Mouse (Mus musculus): ENCODE measurements around the gene Znrf1. TPM values are rescaled to one million over a fixed set of nuclear protein-coding genes. Genes with fewer than 3 reads are reported as not detected.

The Znrf1 gene
- total RNA-seq, 2 experiments from 2014 or later, result 133 to 145 TPM

GRCm38 (mm10) chr8:111567571-111567970, 31.7 kb downstream of the Znrf1 start:
- no peak for DNase-seq (ENCODE audit: low spot score in 2 of 2)

DNA sequence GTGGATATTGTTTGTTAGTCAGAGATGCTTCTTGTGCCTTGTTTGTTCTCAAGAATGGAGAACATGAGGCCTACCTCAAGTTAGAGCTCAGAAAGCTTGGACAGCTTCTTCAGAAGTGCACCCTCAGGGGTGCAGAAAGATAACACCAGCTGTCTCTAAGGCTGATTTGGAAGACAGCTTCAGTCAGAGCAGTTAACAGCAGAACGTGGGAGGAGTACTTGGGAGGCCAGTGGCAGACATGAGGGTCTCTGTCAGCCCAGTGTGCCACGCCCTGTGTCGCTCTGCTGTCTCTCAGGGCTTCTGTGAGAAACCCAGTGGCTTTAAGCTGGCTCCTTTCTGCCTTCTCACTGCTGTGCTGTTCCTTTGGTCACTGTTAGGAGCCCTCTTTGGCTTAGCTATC, 32.1 kb downstream of the Znrf1 start:
- no peak for DNase-seq (ENCODE audit: low spot score in 2 of 2)

GRCm38 (mm10) chr8:111569926-111570325, 34.0 kb downstream of the Znrf1 start:
- DNase-seq (ENCODE audit: low spot score in 2 of 2), result no peak

DNA sequence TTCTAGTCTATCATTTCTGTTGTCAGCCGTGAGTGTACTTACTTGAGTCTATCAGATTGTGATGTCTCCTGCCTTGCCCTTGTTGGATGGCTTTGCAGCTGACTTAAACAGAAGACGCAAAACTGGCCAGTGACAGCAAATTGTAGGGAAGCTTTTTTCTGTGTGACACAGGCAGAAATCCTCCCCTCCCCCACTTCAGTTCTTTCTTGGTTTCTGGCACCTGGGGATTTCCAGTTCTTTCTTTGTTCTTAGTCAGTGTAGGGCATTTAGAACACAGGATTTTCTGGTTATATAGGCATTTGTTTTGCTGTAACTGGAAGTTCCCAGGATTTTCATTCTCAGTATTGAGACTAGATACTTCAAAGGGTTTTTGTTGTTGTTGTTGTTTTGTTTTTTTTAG, 34.5 kb downstream of the Znrf1 start:
- no peak for DNase-seq (ENCODE audit: low spot score in 2 of 2)

- DNase-seq (ENCODE audit: low spot score in 2 of 2), result no peak
These were observed 35.8 kb downstream of the Znrf1 start for GRCm38 (mm10) chr8:111571661-111572060.

DNA sequence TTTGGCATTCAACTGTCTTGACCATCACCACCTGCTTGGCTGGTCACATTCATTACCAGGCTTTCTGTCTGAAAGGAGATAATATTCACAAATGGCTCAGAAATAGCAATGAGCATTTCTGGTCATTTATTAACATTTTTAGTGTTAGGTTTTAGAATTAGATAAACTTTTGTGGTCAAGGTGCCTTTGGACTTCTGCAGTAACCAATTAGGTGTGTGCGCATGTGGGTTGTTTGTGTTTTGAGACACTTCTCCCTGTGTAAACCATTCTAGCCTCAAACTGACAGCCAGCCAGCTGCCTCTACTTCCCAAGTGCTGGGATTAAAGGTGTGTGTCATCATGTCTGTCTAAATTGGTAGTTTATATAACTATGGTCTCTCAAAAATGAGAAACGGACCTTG, 36.5 kb downstream of the Znrf1 start:
- DNase-seq (ENCODE audit: low spot score in 2 of 2), result no peak

DNA sequence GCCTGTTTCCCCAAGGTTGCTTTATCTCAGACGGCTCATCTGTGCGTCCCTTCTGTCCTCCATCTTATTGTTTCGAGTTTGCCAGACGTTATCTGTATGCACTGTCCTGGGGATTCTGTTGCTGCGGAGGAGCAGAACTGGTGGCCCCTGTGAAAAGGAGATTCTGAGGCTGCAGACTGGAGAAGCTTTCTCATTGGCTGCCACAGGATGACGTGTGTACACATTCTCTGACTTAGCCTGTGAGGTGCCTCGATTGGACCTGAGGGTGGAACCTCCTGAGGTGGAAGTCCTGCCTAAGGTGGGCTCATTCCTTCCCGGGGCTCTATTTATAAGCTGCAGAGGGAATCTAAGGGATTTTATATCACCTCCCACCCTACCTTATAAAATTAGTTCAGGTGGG, 37.7 kb downstream of the Znrf1 start:
- DNase-seq (ENCODE audit: low spot score in 2 of 2), result no peak

DNA sequence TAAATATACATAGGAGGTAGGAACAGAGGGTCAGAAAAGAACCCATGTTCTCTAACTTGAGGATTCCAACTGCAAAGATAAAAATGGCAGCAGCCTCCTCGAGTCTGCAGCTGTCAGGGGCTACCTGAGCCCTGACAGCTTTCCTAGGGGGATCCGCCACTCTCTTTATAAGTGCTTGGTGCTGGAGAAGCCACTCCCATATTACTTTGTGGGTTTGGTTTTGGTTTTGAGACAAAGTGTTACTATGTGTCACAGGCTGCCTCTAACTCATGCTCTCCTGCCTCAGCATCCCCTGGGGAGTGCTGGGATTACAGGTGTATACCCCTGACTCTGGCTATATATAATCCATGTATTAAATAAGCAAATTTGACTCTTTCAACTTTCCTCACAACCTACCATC, 38.1 kb downstream of the Znrf1 start:
- DNase-seq (ENCODE audit: low spot score in 2 of 2), result no peak

GRCm38 (mm10) chr8:111575492-111575891, 39.6 kb downstream of the Znrf1 start:
- no peak for DNase-seq (ENCODE audit: low spot score in 2 of 2)

GRCm38 (mm10) chr8:111576501-111576900, 40.6 kb downstream of the Znrf1 start:
- DNase-seq (ENCODE audit: low spot score in 2 of 2), result no peak

DNA sequence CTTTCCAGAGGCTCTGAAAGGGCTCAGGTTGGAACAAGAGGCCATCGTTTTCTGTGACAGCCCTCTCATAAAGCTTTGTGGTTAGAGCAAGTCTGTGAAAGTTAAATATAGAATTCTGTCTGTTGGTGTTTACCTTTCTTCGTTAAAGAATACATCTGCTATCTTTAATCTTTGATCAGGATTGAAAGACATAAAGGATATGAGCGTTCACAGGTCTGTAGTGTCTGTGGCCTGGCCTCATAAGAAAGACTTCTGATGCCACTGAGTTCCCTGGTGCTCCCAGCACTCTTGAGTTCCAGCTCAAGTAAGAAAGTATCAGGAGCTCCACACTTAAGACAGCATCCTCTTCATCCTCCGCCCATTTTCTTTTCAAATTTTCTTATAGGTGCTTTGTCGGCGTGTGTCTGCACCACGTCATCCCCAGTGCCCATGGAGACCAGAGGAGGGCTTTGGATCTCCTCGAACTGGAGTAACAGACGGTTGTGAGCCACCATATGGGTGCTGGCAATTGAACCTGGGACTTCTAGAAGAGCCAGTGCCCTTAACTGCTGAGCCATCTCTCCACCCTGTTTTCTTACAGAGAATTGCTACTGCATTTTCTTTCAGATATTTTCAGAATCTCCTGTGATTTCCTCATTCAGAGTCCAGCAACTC, 42.1 kb downstream of the Znrf1 start:
- no peak for DNase-seq (ENCODE audit: low spot score in 2 of 2)

GRCm38 (mm10) chr8:111579318-111579717, 43.4 kb downstream of the Znrf1 start:
- no peak for DNase-seq (ENCODE audit: low spot score in 2 of 2)

DNA sequence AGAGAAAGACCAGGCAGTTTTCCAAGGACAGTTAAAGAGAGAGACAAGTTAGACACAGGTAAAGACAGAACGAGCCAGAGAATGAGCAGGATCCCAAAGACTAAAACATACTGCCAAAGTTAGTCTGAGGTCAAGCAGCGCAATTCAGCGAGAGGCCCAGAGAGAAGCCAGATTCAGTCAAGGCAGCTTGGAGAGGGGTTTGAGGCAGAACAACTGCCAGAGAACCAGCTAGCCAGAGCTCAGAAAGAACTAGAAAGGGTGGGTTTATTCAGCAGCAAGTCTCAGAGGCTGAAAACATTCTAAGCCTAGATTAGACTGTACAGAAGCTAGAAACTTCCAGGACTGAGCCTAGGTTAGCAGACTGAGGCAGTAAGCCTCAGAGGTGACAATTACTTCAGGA, 44.4 kb downstream of the Znrf1 start:
- DNase-seq (ENCODE audit: low spot score in 2 of 2), result no peak

- DNase-seq (ENCODE audit: low spot score in 2 of 2), result no peak
These were observed 46.5 kb downstream of the Znrf1 start for GRCm38 (mm10) chr8:111582386-111582785.

GRCm38 (mm10) chr8:111584946-111585345, 49.0 kb downstream of the Znrf1 start:
- DNase-seq (ENCODE audit: low spot score in 2 of 2), result no peak

GRCm38 (mm10) chr8:111587545-111588094, 51.7 kb downstream of the Znrf1 start:
- no peak for DNase-seq (ENCODE audit: low spot score in 2 of 2)

DNA sequence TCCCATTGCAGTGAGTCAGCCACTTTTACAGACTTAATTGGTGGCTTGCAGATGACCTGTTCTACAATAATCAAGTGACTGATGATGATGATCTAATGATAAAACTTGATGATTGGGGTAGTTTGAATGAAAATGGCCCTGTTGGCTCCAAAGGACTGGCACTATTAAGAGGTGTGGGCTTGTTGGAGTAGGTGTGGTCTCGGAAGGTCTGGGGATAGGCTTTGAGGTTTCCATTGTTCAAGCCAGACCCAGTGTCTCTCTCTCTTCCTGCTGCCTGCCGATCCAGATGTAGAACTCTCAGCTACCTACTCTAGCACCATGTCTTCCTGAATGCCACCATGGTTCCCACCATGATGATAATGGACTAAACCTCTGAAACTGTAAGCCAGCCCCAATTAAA, 52.4 kb downstream of the Znrf1 start:
- no peak for DNase-seq (ENCODE audit: low spot score in 2 of 2)

- no peak for DNase-seq (ENCODE audit: low spot score in 2 of 2)
These were observed 54.3 kb downstream of the Znrf1 start for GRCm38 (mm10) chr8:111590214-111590613.

DNA sequence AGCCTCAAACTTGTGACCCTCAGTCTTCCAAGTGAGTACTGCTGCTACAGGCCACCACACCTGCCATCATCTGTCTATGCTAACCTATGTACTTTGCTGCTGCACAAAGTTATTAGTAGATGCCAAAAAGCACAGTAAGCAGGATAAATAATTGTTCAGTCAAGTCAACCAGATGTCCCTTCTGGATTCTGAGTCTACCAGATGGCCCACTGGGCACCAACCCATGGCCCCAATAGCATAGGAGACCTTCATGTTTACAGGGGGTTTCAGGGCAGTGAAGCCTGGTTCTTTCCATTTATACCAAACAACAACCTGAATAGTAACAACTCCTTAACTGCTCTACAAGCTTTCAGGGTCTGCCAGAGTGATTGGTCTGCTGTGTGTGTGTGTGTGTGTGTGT, 55.3 kb downstream of the Znrf1 start:
- DNase-seq (ENCODE audit: low spot score in 2 of 2), result no peak

GRCm38 (mm10) chr8:111592390-111592910, 56.6 kb downstream of the Znrf1 start:
- no peak for DNase-seq (ENCODE audit: low spot score in 2 of 2)

DNA sequence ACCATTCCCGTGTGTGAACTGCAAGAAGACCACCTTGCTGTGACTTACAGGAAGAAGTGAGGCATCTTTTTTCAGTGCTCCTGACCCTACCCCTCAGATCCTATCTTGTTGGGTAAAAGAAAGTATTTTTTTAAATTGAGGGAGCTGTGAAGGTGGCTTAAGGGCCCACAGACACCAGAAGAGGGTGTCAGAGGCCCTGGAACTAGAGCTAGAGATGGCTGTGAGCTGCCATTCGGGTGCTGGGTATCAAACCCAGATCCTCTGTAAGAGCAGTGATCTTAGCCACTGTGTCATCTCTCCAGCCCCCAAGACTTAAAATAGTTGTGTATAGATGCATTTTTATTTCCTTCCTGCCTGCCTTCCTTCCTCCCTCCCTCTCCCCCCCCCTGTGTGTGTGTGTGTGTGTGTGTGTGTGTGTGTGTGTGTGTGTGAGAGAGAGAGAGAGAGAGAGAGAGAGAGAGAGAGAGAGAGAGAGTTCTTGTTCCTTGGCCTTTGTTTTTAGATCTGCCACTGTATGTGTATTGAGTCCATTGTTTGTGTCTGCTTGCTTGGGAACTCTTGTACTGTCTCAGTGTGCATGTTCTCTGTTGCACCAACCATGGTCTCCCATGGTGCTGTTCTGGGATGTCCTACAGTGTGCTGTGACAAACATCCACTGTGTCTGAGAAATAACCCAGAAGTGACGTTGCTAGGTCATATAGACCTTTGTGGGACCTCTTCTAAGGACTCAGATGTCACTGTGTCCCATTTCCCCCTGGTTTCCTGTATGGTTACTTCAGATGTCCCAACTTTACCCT, 58.3 kb downstream of the Znrf1 start:
- DNase-seq (ENCODE audit: low spot score in 2 of 2), result no peak

- DNase-seq (ENCODE audit: low spot score in 2 of 2), result no peak
These were observed 59.1 kb downstream of the Znrf1 start for GRCm38 (mm10) chr8:111594951-111595350.

All from layer of hippocampus, postnatal 10 days (tissue).